Mouse (Mus musculus) heart, postnatal 0 days (tissue): ENCODE measurements around the gene Fam120c. TPM values are rescaled to one million over a fixed set of nuclear protein-coding genes. Genes with fewer than 3 reads are reported as not detected.
"Not testable (repeated sequence)": the region's sequence is repeated elsewhere in the genome, so short reads cannot be mapped to it uniquely, and the experiment has no call there.

Source experiments
- ATAC-seq: fragments of 200-750 bp; cut with Nextera tagmentation; 2 replicates; pipeline ENCODE4 v1.8.0; 2017; ENCODE audit warnings: low read depth, moderate number of reproducible peaks, moderate library complexity; ENCODE audit not compliant: insufficient read depth
- DNase-seq: peaks from one replicate; pipeline ENCODE4 v3.0.0-alpha.2; 2016; ENCODE audit warnings: low spot score
- H3K27ac ChIP-seq: fragments of 300-500 bp; sonication (generic); 2 replicates; pipeline ENCODE4 v1.5.1; 2014; ENCODE audit warnings: low read depth, mild to moderate bottlenecking
- H3K27me3 ChIP-seq: fragments of 300-500 bp; sonication (generic); 2 replicates; pipeline ENCODE4 v1.6.1; 2014; ENCODE audit warnings: low read length, mixed read lengths; ENCODE audit not compliant: control insufficient read depth, insufficient read depth
- H3K36me3 ChIP-seq: fragments of 300-500 bp; sonication (generic); replicated peaks from 2 replicates; pipeline ENCODE4 v1.6.1; 2014; ENCODE audit warnings: low read length, mixed read lengths; ENCODE audit not compliant: control insufficient read depth, insufficient read depth
- H3K4me1 ChIP-seq: fragments of 300-500 bp; sonication (generic); 2 replicates; pipeline ENCODE4 v1.6.1; 2014; ENCODE audit warnings: antibody characterized with exemption; ENCODE audit not compliant: control insufficient read depth, insufficient read depth
- H3K4me2 ChIP-seq: fragments of 300-500 bp; sonication (generic); 2 replicates; pipeline ENCODE4 v1.6.1; 2014; ENCODE audit warnings: low read depth, mild to moderate bottlenecking, low read length, moderate library complexity
- H3K4me3 ChIP-seq: fragments of 300-500 bp; sonication (generic); 2 replicates; pipeline ENCODE4 v1.5.1; 2014; ENCODE audit warnings: low read depth, low read length
- H3K9ac ChIP-seq: fragments of 300-500 bp; sonication (generic); replicated peaks from 2 replicates; pipeline ENCODE4 v1.6.1; 2014; ENCODE audit warnings: low read depth, low read length, mixed read lengths
- H3K9me3 ChIP-seq: fragments of 300-500 bp; sonication (generic); replicated peaks from 2 replicates; pipeline ENCODE4 v1.6.1; 2016; ENCODE audit warnings: low read length; ENCODE audit not compliant: control insufficient read depth
- CTCF ChIP-seq: IDR thresholded peaks from 2 replicates; pipeline ENCODE4 v1.5.1; 2016; ENCODE audit warnings: antibody characterized with exemption, control low read depth, low read depth
- EP300 ChIP-seq: IDR thresholded peaks from 2 replicates; pipeline ENCODE4 v1.6.1; 2016; ENCODE audit warnings: antibody characterized with exemption, low read depth
- WGBS: fragments of 180-500 bp; shearing (Covaris S2); extraction: QIAGEN DNeasy Blood & Tissue Kit; methylation state at CpG from one replicate; pipeline ENCODE4 v1.1.7; 2014; 5-methylcytosine and 5-hydroxymethylcytosine counted together
- polyA plus RNA-seq: library from polyadenylated mRNA; unstranded; fragments of >200 nt; fragmentation: Nextera tagmentation; extraction: Ambion mirVana; gene quantifications from 2 replicates; pipeline ENCODE4 v1.2.1, GENCODE M21; 2015
- total RNA-seq: library from RNA; depleted of rRNA; stranded (reverse); fragments of >200 nt; gene quantifications from 2 replicates; pipeline ENCODE4 v1.2.3, GENCODE M21; 2014; ENCODE audit warnings: low replicate concordance

Fam120c gene
- total and polyA plus RNA-seq, 2 experiments from 2014 or later = 2.4 to 9.6 TPM

- no peak overlapping the region for H3K4me3 ChIP-seq
- no peak overlapping the region for H3K9ac ChIP-seq
- no peak overlapping the region for H3K27ac ChIP-seq
- DNase-seq = no peak
- H3K36me3 ChIP-seq = no peaks in the 10 kb centered on the region
- H3K27me3 ChIP-seq = no peaks in the 10 kb centered on the region
- WGBS = 89% methylated on average over 1 of the region's 1 CpGs
- H3K4me1 ChIP-seq = no peaks in the 10 kb centered on the region
- H3K9me3 ChIP-seq = no peaks in the 10 kb centered on the region
- TF ChIP-seq EP300 = no peak
- TF ChIP-seq CTCF = no peak
- ATAC-seq = no peak
- H3K4me2 ChIP-seq = no peak overlapping the region
Observed at GRCm38 (mm10) chrX:151444189-151444588, 100.2 kb downstream of the Fam120c start.

DNA sequence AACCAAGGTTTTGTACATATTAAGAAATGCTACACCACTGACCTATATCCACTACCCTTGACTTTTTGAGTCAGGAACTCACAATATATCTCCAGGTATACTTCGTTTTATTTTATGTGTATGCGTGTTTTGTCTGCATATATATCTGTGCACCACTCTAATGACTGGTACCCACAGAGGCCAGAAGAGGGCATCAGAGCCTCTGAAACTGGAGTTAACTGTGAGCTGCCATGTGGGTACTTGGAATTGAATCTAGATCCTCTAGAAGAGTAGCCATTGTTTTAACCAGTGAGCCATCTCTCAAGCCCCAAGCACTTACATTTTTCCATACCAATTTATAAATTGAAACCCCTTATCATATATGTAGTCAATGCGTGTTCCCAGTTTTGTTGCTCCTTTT, 144.2 kb downstream of the Fam120c start:
- WGBS = 82% methylated on average over 3 of the region's 3 CpGs
- Histone ChIP-seq H3K9ac (no peak overlapping the region), H3K27ac (no peak overlapping the region), H3K27me3 (no peaks in the 10 kb centered on the region), H3K9me3 (no peaks in the 10 kb centered on the region), H3K4me3 (no peak overlapping the region), H3K36me3 (no peaks in the 10 kb centered on the region), H3K4me1 (no peaks in the 10 kb centered on the region), H3K4me2 (no peak overlapping the region)
- TF ChIP-seq CTCF (no peak), EP300 (no peak)
- ATAC-seq (no peak), DNase-seq (no peak)

DNA sequence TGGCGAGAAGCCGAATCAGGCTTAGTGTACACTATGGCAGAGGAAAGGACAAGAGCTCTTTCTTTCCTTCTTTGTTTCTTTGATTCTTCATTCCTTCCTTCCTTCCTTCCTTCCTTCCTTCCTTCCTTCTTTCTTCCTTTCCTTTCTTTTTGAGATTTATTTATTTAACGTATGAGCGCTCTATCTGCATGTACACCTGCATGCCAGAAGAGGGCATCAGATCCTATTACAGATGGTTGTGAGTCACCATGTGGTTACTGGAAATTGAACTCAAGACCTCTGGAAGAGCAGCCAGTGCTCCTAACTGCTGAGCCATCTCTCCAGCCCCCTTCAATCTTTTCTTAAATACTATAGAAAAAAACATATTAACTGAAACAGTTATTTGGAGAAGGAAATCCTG, 149.3 kb downstream of the Fam120c start:
- not testable (repeated sequence) for H3K9me3 ChIP-seq, H3K27me3 ChIP-seq, ATAC-seq, H3K9ac ChIP-seq, H3K4me1 ChIP-seq, DNase-seq, H3K36me3 ChIP-seq, H3K27ac ChIP-seq, H3K4me2 ChIP-seq, H3K4me3 ChIP-seq
- WGBS = 90% methylated on average over 4 of the region's 4 CpGs

DNA sequence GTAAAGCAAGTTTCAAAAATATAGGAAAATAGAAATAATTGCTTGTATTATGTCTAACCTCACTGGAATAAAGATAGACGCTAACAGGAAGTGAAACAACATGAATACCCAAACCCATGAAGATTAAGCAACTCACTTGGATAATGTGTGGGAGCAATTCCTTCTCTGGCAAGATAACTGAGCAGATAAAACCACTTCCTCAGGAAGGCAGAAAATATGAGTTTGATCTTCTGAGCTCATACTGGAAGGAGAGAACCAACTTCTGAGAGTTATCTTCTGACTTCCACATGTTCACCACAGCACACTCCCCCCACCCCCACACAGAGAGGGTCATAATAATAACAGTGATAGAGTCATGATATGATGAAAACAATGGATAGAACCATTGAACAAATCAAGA, 152.6 kb downstream of the Fam120c start:
- Histone ChIP-seq H3K4me1 (no peaks in the 10 kb centered on the region), H3K36me3 (no peaks in the 10 kb centered on the region), H3K9ac (no peak overlapping the region), H3K4me2 (no peak overlapping the region), H3K27ac (no peak overlapping the region), H3K4me3 (no peak overlapping the region), H3K27me3 (no peaks in the 10 kb centered on the region), H3K9me3 (no peaks in the 10 kb centered on the region)
- DNase-seq (no peak), ATAC-seq (no peak)
- 63% methylated on average over 1 of the region's 1 CpGs for WGBS
- TF ChIP-seq CTCF (no peak), EP300 (no peak)

DNA sequence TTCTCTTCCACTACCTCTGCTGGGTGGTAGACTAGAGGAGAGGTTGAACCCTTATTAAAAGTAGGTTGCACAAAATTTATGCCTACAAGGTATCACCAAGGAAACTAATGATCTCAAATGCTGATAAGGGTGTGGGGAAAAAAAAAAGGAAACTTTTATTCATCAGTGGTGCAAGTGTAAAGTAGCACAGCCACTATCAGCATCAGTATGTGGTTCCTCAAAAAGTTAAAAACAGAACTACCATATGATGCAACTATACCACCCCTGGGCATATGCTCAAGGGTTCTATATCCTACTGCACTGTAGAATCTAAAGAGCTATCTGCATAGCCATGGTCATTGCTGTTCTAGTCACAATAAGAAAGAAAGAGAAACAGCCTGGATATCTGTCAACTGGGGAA, 164.6 kb downstream of the Fam120c start:
- Histone ChIP-seq H3K27me3 (no peaks in the 10 kb centered on the region), H3K4me1 (no peaks in the 10 kb centered on the region), H3K36me3 (no peaks in the 10 kb centered on the region), H3K27ac (no peak overlapping the region), H3K9ac (no peak overlapping the region), H3K4me2 (no peak overlapping the region), H3K4me3 (no peak overlapping the region), H3K9me3 (no peaks in the 10 kb centered on the region)
- ATAC-seq (no peak), DNase-seq (no peak)
- TF ChIP-seq CTCF (no peak), EP300 (no peak)

DNA sequence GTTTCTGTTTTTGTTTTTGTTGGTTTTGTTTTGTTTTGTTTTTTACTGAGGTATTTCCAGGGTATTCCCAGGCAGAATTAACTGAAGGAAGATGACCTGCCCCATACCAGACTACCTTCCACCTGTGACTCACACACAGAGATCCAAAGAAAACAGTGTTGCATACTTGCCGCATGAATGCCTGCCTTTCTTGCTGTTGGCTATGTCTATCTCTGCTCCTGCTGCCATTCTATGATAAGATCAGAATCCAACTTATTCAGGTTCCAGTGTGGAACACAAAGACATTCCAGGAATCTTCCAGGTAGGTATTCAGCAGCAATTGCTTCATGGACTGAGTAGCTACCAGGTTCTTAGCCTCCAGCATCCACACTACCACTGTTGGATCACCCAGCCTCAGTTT, 165.9 kb downstream of the Fam120c start:
- TF ChIP-seq EP300 (no peak), CTCF (no peak)
- H3K27me3 ChIP-seq = no peaks in the 10 kb centered on the region
- H3K36me3 ChIP-seq = no peaks in the 10 kb centered on the region
- H3K9me3 ChIP-seq = no peaks in the 10 kb centered on the region
- WGBS = 75% methylated on average over 1 of the region's 1 CpGs
- no peak for DNase-seq
- no peak overlapping the region for H3K4me2 ChIP-seq
- no peak overlapping the region for H3K27ac ChIP-seq
- H3K9ac ChIP-seq = no peak overlapping the region
- no peak for ATAC-seq
- H3K4me3 ChIP-seq = no peak overlapping the region
- no peaks in the 10 kb centered on the region for H3K4me1 ChIP-seq
